In genomic region chr4:127214510-127214909, GRCm38 (mm10) we compare ENCODE assay signal across 11 mouse cellular contexts. TPM values are rescaled to one million over a fixed set of nuclear protein-coding genes. Genes with fewer than 3 reads are reported as not detected.
DNase-seq lines count a peak whose midpoint lies in the region; ATAC-seq and TF ChIP-seq lines count a peak whose summit lies in the region.
"Had no signal": no experiment of that assay in that cellular context is flagged by ENCODE, and none has a peak within 500 bp of the region (broad histone marks: within the 10 kb centered on the region; RNA-seq: fewer than 3 reads in every experiment).

No protein-coding gene starts in this region.

- 18% methylated on average over 28 of the region's 28 CpGs for WGBS in midbrain, embryonic 11.5 days
- 15% methylated on average over 28 of the region's 28 CpGs for WGBS in midbrain, embryonic 16.5 days
- 16% methylated on average over 28 of the region's 28 CpGs for WGBS in embryonic facial prominence, embryonic 12.5 days
- WGBS in hindbrain, embryonic 14.5 days, result 19% methylated on average over 28 of the region's 28 CpGs
- 19% methylated on average over 28 of the region's 28 CpGs for WGBS in stomach, postnatal 0 days

- no peak for TF ChIP-seq CTCF in stomach, postnatal 0 days (IDR thresholded peaks at IDR 0.05; ENCODE audit: low read depth)

- peak; percentile 48; the same call in 1 of the 2 replicates for ATAC-seq in midbrain, embryonic 11.5 days (ENCODE audit: low FRiP score)
- ATAC-seq in midbrain, embryonic 16.5 days, result no peak; the same call in 1 of the 2 replicates
- no peak for ATAC-seq in embryonic facial prominence, embryonic 12.5 days (ENCODE audit: insufficient number of reproducible peaks, insufficient read depth, low FRiP score, low TSS enrichment)
- ATAC-seq in hindbrain, embryonic 14.5 days (ENCODE audit: low FRiP score), result no peak
- 0 out of 2 replicates have a peak, but pooled peaks have one; percentile 21 for ATAC-seq in stomach, postnatal 0 days (ENCODE audit: low FRiP score, low TSS enrichment)
- ATAC-seq: inflammation-experienced regulatory T-cells, adult 6 months had no signal

- H3K4me3 ChIP-seq in midbrain, embryonic 11.5 days (ENCODE audit: low read depth, low read length), result peak overlapping the region; percentile 14; the same call in 1 of the 2 replicates
- H3K4me3 ChIP-seq in midbrain, embryonic 16.5 days (ENCODE audit: low read depth, low read length), result no peak overlapping the region
- no peak overlapping the region for H3K4me3 ChIP-seq in embryonic facial prominence, embryonic 12.5 days
- H3K4me3 ChIP-seq in hindbrain, embryonic 14.5 days (replicated peaks; ENCODE audit: low read length), result no peak overlapping the region
- H3K4me3 ChIP-seq in stomach, postnatal 0 days (ENCODE audit: low read depth, low read length), result no peak overlapping the region

- H3K36me3 ChIP-seq in midbrain, embryonic 11.5 days (ENCODE audit: control insufficient read depth, insufficient read depth, low read length), result no peaks in the 10 kb centered on the region
- no peaks in the 10 kb centered on the region for H3K36me3 ChIP-seq in midbrain, embryonic 16.5 days (ENCODE audit: control insufficient read depth, insufficient read depth, low read length)
- H3K36me3 ChIP-seq in embryonic facial prominence, embryonic 12.5 days, result no peaks in the 10 kb centered on the region
- H3K36me3 ChIP-seq in hindbrain, embryonic 14.5 days (replicated peaks; ENCODE audit: control insufficient read depth, insufficient read depth), result peaks cover 10% of the 10 kb centered on the region; the same call in 1 of the 2 replicates
- H3K36me3 ChIP-seq in stomach, postnatal 0 days (ENCODE audit: control insufficient read depth, insufficient read depth, low read length), result no peaks in the 10 kb centered on the region

- peak; percentile 84 for DNase-seq in midbrain, embryonic 11.5 days (ENCODE audit: low spot score, missing footprints)
- no peak for DNase-seq in hindbrain, embryonic 14.5 days (ENCODE audit: low spot score)
- no peak for DNase-seq in stomach, postnatal 0 days (ENCODE audit: low spot score)
- no peak for DNase-seq in retina, postnatal 1 day
- DNase-seq in ovary, postnatal 36 days (ENCODE audit: low spot score), result no peak
- DNase-seq: gastrocnemius, postnatal 10 days; lung, postnatal 4 days had no signal

- peak overlapping the region; percentile 35 for H3K4me2 ChIP-seq in midbrain, embryonic 11.5 days
- H3K4me2 ChIP-seq in midbrain, embryonic 16.5 days (ENCODE audit: low read length), result no peak overlapping the region
- H3K4me2 ChIP-seq in embryonic facial prominence, embryonic 12.5 days (replicated peaks), result 0 out of 2 replicates have a peak overlapping the region, but pooled peaks have one; percentile 7
- H3K4me2 ChIP-seq in hindbrain, embryonic 14.5 days (replicated peaks), result 0 out of 2 replicates have a peak overlapping the region, but pooled peaks have one; percentile 10
- H3K4me2 ChIP-seq in stomach, postnatal 0 days (replicated peaks; ENCODE audit: low read depth), result no peak overlapping the region

- H3K27me3 ChIP-seq in midbrain, embryonic 11.5 days (ENCODE audit: control insufficient read depth, insufficient read depth, low read length), result peaks cover 2% of the 10 kb centered on the region; the same call in 1 of the 2 replicates
- no peaks in the 10 kb centered on the region; the same call in 1 of the 2 replicates for H3K27me3 ChIP-seq in midbrain, embryonic 16.5 days (ENCODE audit: control insufficient read depth, insufficient read depth, low read depth, low read length)
- H3K27me3 ChIP-seq in embryonic facial prominence, embryonic 12.5 days, result peaks cover 39% of the 10 kb centered on the region
- H3K27me3 ChIP-seq in hindbrain, embryonic 14.5 days (ENCODE audit: control insufficient read depth, insufficient read depth, low read length), result 0 out of 2 replicates have a peak, but pooled peaks cover 4% of the 10 kb centered on the region
- H3K27me3 ChIP-seq in stomach, postnatal 0 days (ENCODE audit: control insufficient read depth, insufficient read depth, low read length), result no peaks in the 10 kb centered on the region; the same call in 1 of the 2 replicates

- no peak for TF ChIP-seq EP300 in stomach, postnatal 0 days (optimal IDR thresholded peaks at IDR 0.05)

- no peak overlapping the region for H3K27ac ChIP-seq in midbrain, embryonic 11.5 days (ENCODE audit: low read depth, low read length)
- H3K27ac ChIP-seq in midbrain, embryonic 16.5 days (ENCODE audit: low read length), result no peak overlapping the region
- H3K27ac ChIP-seq in embryonic facial prominence, embryonic 12.5 days, result no peak overlapping the region
- no peak overlapping the region for H3K27ac ChIP-seq in hindbrain, embryonic 14.5 days
- no peak overlapping the region for H3K27ac ChIP-seq in stomach, postnatal 0 days (replicated peaks)
- H3K27ac ChIP-seq: liver, embryonic 14.5 days had no signal

- no peak overlapping the region for H3K9ac ChIP-seq in midbrain, embryonic 11.5 days (ENCODE audit: low read length)
- H3K9ac ChIP-seq in midbrain, embryonic 16.5 days (ENCODE audit: low read depth, low read length), result no peak overlapping the region
- no peak overlapping the region for H3K9ac ChIP-seq in embryonic facial prominence, embryonic 12.5 days
- H3K9ac ChIP-seq in hindbrain, embryonic 14.5 days, result no peak overlapping the region
- H3K9ac ChIP-seq in stomach, postnatal 0 days (ENCODE audit: low read length), result no peak overlapping the region
- H3K9ac ChIP-seq: liver, embryonic 14.5 days had no signal

- H3K4me1 ChIP-seq in midbrain, embryonic 11.5 days (ENCODE audit: control insufficient read depth, insufficient read depth, low read length), result peaks cover 3% of the 10 kb centered on the region; the same call in 1 of the 2 replicates
- H3K4me1 ChIP-seq in midbrain, embryonic 16.5 days (ENCODE audit: control insufficient read depth, insufficient read depth, low read length), result no peaks in the 10 kb centered on the region
- H3K4me1 ChIP-seq in embryonic facial prominence, embryonic 12.5 days, result no peaks in the 10 kb centered on the region
- H3K4me1 ChIP-seq in hindbrain, embryonic 14.5 days (replicated peaks; ENCODE audit: control insufficient read depth, insufficient read depth, low read length), result 0 out of 2 replicates have a peak, but pooled peaks cover 13% of the 10 kb centered on the region
- no peaks in the 10 kb centered on the region for H3K4me1 ChIP-seq in stomach, postnatal 0 days (replicated peaks; ENCODE audit: control insufficient read depth, insufficient read depth)

- H3K9me3 ChIP-seq in midbrain, embryonic 11.5 days (ENCODE audit: control insufficient read depth, low read length), result no peaks in the 10 kb centered on the region
- no peaks in the 10 kb centered on the region for H3K9me3 ChIP-seq in midbrain, embryonic 16.5 days (replicated peaks; ENCODE audit: control insufficient read depth, low read length, poor library complexity, severe bottlenecking)
- H3K9me3 ChIP-seq in embryonic facial prominence, embryonic 12.5 days, result no peaks in the 10 kb centered on the region
- no peaks in the 10 kb centered on the region for H3K9me3 ChIP-seq in hindbrain, embryonic 14.5 days (ENCODE audit: control insufficient read depth, low read length)
- H3K9me3 ChIP-seq in stomach, postnatal 0 days (ENCODE audit: control insufficient read depth, low read length), result no peaks in the 10 kb centered on the region

RNA-seq across cellular contexts. Expression of gene Smim12, which starts 29.1 kb away (rescaled TPM):
- polyA plus RNA-seq in midbrain, embryonic 11.5 days (2014; fragmentation: Nextera tagmentation; extraction: Ambion mirVana), result 54.5 and 60.0 TPM in 2 replicates
- polyA plus RNA-seq in midbrain, embryonic 16.5 days (2015; fragmentation: Nextera tagmentation; extraction: Ambion mirVana), result 42.0 and 44.8 TPM in 2 replicates
- 49.1 and 51.1 TPM in 2 replicates for polyA plus RNA-seq in embryonic facial prominence, embryonic 12.5 days (2016; fragmentation: Nextera tagmentation; extraction: Ambion mirVana)
- polyA plus RNA-seq in hindbrain, embryonic 14.5 days (2014; fragmentation: Nextera tagmentation; extraction: Ambion mirVana), result 53.8 and 60.9 TPM in 2 replicates
- polyA plus RNA-seq in stomach, postnatal 0 days (2015; fragmentation: Nextera tagmentation; extraction: Ambion mirVana), result 37.7 and 41.1 TPM in 2 replicates

RNA-seq across cellular contexts. Expression of gene Dlgap3, which starts 45.5 kb away (rescaled TPM):
- 4.0 and 4.4 TPM in 2 replicates for polyA plus RNA-seq in midbrain, embryonic 11.5 days (2014; fragmentation: Nextera tagmentation; extraction: Ambion mirVana)
- 17.6 and 19.5 TPM in 2 replicates for polyA plus RNA-seq in midbrain, embryonic 16.5 days (2015; fragmentation: Nextera tagmentation; extraction: Ambion mirVana)
- polyA plus RNA-seq in embryonic facial prominence, embryonic 12.5 days (2016; fragmentation: Nextera tagmentation; extraction: Ambion mirVana), result 1.3 TPM in 2 replicates
- polyA plus RNA-seq in hindbrain, embryonic 14.5 days (2014; fragmentation: Nextera tagmentation; extraction: Ambion mirVana), result 30.8 and 35.1 TPM in 2 replicates
- 0.45 and 0.47 TPM in 2 replicates for polyA plus RNA-seq in stomach, postnatal 0 days (2015; fragmentation: Nextera tagmentation; extraction: Ambion mirVana)
- polyA plus RNA-seq: inflammation-experienced regulatory T-cells, adult 6 months had no signal

Comparison
In these comparisons a context has a peak if more than half of its experiments do, and no peak if none do; other contexts are left out.
1. ATAC-seq: peak in midbrain, embryonic 11.5 days (single experiment) and stomach, postnatal 0 days (single experiment); none in midbrain, embryonic 16.5 days (single experiment), embryonic facial prominence, embryonic 12.5 days (single experiment) and hindbrain, embryonic 14.5 days (single experiment).
2. H3K4me2 ChIP-seq: peak in midbrain, embryonic 11.5 days (single experiment), embryonic facial prominence, embryonic 12.5 days (single experiment) and hindbrain, embryonic 14.5 days (single experiment); none in midbrain, embryonic 16.5 days (single experiment) and stomach, postnatal 0 days (single experiment).